Mouse (Mus musculus) cerebral cortex, adult 2 months (tissue): ENCODE measurements around the gene Gtdc1.

Experiments used
- WGBS: fragments of 180-500 bp; shearing (Covaris S2); methylation state at CpG from one replicate; pipeline ENCODE4 v1.1.7; 2018; 5-methylcytosine and 5-hydroxymethylcytosine counted together

The Gtdc1 gene

DNA sequence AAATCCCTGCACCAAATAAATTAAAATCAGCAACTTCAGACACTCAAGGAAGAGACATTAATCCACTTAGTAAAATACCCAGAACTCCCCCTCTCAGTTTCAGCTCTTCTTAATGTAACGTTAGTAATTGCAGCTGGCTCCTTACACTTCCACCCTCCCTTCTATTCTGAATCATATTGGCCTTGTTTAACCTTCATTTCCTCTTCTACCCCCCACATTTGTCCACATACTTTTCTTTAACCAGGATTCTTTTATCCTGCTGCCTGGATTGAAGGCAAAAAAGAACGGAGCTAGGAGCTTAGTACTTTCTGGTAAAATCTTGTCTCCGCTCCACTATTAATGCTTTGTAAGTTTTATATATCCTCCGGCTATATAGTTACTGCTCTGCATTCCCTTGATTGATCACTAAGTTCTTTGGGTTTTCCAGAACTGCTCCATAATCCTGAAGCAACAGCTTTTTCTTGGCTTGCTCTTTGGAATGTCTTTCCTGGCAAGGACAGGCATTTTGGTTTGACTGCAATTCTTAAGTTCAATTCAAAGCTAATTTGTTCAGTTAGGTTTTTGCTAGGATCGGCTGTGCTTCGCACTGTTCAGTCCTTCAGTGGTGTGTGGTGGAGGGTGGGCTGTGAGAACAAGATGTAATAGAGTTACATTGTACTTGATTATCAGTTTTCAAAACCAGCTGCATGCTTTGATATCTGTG, 368.1 kb downstream of the Gtdc1 start:
- WGBS, result 48% methylated on average over 6 of the region's 6 CpGs

DNA sequence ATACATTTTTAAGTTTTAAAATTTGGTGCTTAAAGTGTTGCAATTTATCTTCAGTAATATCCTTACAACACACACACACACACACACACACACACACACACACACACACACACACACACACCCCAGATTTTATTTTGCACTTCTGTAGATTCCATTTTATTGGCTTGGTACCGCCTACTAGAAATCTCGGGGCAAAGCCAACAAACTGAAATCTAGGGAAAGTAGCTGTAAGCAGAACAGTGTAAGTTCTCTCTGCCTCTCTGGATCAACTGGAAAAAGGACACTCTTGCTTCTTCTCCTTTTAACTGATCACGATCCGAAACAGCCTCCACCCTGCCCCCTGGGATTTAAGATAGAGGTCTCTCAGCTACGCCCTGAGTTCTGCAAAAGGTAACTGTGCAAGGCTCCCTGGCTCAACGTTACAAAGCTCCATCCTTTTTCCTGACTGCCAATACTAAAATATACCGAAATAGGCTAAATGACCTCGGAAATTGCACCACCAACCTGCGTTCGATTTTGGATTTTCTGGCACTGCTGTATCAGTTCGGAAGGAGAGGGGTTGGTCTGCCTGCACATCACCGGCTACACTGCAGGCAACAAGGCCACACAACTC, 369.7 kb downstream of the Gtdc1 start:
- WGBS, result 38% methylated on average over 12 of the region's 12 CpGs

DNA sequence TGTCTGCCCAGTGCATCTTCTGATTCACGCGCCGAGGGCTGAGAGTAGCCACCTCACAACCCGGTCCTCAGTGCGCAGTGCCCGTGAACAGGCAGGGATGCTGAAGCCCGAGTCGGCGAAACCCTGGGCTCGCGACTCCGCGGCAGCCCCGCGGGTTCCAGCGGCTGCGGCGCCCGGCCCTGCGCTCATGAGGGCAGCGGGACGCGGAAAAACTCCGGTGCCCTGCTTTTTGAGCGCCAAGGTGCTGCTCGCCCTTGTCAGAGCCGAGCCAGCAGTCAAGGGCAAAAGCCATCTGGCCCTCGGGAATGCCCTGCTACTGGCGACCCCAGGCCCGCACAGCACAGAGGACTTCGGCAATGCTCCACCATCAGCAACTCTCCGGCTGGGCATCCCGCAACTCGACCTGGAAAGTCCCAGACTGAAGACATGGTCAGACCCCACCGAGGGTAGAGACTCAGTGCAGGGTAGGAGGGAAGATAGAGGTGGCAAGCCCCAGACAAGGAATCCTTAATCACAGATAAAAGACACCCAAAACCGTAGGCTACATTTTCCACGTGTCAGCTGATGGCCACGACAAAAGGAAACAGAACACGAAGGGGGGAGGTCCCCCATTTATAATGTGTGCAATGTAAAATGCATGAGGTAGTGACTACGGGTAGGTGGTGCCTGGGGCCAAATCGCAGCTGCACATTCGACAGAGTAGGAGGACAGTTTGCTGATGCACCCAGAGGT, 370.4 kb downstream of the Gtdc1 start:
- 2% methylated on average over 42 of the region's 42 CpGs for WGBS

DNA sequence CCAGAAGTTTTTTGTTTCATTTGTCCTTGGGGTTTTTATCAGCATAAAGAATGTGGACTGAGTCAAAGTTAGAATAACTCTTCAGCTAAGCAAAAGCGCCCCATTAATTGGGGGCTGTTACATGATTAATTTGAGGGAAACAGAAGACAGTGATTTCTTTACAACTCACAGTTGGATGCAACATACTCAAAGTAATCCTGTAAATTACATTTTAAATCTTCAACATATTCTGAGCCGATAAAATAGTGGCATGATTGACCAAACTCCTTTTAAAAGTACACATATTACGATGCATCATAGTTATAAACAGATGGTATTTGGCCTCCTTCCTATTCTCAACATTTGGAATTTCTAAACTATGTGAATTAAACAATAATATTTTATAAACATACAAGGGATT, 372.7 kb downstream of the Gtdc1 start:
- 83% methylated on average over 3 of the region's 3 CpGs for WGBS

DNA sequence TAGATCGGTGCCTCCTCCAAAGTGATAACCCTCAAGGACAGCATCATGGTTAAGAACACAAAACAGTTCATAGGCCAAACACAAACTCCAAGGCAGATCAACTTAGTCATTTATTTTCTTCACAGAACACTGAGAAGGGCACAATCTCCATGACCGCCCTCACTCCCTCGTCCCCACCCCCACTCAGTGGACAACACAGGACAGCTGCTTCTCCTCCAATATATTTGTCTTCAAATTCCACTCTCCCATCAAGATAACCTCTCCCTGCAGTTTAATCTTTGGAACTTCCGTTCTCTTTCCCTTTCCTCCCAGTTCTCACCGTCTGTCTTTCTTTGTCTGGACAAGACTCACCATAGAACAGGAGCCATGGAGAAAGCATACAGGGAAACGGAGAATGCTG, 378.1 kb downstream of the Gtdc1 start:
- 94% methylated on average over 6 of the region's 6 CpGs for WGBS

DNA sequence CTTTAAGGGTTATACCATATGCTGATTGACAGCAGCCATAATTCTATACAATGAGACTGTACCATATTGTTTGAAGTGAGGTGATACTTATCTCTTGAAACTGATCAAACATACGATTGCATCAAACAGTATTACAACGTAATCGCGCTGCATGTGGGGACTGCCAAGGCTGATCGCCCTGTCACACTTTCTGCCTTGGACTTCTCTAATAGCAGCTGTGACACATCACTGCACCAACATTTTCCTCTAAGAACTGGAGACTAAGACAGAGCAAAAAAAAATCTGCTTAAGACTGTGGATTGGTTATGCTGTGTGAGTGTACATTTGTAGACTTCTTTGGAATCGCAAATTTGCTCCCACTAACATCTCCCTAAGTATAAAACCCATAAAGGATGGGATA, 385.7 kb downstream of the Gtdc1 start:
- WGBS, result 82% methylated on average over 6 of the region's 6 CpGs

DNA sequence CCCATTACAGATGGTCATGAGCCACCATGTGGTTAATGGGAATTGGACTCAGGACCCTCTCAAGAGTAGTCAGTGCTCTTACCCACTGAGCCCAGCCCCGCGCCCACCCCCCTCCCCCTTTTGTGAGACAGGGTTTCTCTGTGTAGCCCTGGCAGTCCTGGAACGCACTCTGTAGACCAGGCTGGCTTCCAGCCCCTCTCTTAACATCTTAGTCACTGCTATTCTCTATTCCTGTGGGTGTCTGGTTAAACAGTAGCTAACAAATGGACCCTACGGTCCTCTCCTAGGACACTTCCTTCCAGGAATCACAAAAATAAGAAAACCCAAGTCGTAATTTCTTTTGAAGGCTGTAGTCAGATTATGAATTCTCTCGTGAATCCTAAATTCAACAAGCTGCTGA, 386.6 kb downstream of the Gtdc1 start:
- 65% methylated on average over 6 of the region's 6 CpGs for WGBS

DNA sequence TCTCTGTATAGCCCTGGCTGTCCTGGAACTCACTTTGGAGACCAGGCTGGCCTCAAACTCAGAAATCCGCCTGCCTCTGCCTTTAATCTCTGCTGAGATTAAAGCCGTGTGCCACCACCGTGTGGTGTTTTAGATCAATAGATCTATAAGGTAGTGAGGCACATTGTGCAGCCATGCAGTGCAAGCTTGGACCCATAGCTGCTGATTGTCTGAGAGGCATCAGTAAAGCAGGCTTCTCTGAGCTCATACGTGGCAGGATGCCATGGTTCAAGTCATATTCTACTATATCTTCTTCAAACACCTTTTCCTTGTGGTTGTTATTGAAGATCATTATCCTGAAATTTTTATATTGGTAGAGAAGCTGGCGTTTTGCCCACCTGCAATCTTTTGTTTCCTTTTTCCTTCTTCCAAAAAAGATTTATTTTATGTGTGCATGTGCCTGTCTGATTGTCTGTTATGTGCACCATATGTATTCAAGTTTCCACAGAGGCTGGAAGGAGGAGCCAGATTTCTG, 388.3 kb downstream of the Gtdc1 start:
- 79% methylated on average over 5 of the region's 5 CpGs for WGBS

DNA sequence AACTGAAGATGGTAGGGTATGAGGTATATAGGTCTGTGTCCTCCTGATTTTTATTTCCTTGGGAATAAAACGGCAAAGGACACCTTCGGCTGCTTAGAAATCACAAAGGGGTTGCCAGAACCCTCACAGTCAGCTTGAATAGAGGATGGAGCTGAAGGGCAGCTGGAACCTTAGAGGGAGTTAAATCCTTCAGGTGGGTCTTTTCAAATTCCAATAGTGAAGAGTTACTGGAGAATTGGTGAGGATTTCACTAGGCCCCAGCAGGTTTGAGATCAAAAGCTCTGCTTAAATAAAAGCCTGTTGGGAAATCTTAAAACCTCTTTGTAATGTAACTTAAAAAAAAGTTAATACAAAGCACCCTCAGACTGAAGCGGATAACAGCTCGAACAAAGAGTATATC, 389.3 kb downstream of the Gtdc1 start:
- 88% methylated on average over 4 of the region's 4 CpGs for WGBS

DNA sequence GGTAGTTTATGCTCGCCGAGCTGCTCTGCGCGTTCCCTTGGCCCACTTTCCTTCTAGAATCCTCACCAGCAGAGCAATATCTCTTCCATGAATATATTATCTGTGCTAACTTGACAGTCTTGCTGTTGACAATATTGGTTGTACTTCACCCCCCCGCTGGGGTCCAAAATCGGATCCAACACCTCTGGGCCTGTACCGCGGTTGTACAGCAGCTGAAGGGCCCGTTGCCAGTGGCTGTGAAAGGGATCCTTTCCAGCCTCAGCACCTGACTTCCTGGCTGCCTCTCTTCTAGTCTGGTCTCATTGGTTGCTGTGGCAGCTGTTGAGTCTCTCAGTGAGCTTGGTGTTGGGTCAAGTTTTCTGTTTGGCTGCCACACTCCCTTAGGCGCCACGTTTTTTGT, 391.7 kb downstream of the Gtdc1 start:
- 75% methylated on average over 11 of the region's 11 CpGs for whole genome bisulfite sequencing

DNA sequence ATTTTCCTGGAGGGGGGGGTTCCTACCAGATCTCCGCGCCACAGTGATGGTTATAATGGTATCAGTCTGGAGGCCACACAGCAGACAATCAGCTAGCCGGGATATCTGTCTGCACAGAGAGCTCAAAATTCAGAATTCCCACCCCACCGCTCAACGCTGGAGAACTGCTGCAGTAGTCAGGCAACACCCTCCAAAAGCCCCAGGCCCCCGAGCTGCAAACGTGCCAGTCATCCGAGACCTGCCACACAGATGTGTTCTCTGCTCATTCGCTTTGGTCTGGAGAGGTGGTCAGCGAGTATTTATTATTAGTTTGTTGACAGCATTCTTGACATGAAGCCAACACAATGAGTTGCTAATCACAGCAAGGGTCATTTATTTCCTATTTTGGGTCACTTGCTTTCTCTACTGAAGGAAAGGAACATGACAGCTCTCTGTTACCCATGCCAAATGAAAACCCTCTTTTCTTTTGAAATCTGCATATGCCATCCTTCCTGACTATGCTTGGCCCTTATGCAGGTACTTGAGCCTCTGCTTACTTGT, 392.3 kb downstream of the Gtdc1 start:
- 91% methylated on average over 10 of the region's 10 CpGs for WGBS

DNA sequence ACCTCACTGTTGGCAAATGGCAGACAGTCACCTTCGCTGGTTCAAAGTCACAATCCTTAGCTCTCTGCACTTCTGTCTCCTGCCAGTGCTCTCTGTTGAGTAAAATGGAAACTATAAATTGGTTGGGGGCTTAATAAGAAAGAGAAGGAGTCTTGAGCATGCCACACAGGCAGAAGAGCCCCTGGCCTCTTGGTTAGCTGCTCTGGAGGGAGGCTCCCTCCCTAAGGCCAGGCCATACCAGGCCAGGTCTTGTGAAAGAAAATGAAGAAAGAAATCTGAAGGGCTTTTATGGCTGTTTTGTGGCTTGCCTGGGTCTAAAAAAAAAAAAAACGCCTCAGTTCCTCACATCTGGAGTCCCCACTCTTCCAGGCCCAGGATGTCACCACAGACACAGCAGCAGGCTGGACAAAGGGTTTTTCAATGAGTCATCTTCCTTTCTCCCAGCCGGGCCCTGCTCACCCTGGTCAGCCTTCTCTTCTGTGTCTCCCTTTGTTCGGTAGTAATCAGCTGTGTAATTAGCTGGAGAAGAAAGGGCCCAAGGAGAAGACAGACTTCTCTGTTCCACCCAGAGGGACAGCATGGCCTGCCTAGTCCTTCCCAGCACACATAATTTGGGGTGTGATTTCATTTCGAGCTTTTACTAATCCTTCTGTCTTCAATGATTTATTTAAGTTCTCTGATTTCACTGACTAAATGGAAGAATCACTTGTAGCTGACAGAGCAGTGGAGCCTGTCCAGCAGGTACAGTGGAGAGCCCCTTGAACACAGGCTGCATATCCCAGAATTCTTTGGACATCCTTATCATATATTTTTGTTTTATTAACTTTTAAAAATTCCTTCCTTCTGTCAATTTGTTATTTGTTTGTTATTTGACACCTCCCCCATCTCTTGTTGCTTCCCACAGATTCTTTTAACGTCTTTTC, 401.1 kb downstream of the Gtdc1 start:
- WGBS, result 46% methylated on average over 6 of the region's 6 CpGs

DNA sequence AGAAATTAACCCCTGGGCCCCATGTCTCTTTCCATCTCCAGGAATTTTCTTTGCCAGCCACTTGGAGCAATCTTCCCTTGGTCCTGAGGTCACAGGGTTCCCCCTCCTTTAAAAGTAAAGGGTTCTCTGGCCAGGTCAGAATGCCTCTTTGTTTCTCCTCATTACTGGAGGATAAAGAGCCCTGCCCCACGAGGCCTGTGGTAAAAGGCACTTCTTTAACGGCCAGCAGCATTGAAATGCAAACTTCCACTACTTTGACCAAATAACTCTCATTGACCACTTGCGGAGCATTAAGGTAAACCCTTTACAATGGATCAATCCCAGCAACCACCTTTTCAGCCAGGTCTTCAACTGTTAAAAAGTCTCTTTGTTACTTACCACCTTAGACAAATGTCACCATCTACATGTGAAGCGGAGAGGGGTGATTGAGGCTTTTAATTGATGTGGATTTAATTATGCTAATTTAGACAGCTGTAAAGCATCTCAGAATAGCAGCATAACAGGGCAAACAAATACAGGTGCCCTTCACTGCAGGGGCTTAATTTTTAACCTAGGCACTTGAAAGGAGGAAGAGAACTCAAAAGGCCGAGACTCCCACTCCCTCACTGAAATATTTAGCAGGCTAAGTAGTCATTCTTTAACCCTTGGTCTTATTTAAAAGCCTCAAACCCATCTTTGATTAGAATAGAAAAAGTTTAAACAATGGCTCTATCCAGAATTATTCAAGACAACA, 402.1 kb downstream of the Gtdc1 start:
- 77% methylated on average over 5 of the region's 5 CpGs for WGBS

DNA sequence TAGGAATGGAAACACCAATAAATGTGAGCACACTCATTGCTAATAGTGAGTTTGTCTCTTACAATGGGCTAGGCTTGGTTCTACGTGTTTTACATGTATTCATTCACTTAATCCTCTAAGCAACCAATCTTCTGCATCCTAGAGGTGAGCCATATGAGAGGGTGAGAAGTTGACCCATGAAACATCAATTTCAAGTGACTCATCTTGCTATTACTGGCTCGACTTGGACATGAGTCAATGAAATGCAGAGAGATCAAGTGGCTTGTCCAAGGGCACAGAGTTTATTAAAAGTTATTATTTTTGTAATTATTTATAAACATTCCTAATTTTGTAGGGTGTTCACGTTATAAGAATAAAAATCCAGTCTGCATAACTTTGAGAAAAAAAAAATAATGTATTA, 408.2 kb downstream of the Gtdc1 start:
- 90% methylated on average over 3 of the region's 3 CpGs for WGBS

DNA sequence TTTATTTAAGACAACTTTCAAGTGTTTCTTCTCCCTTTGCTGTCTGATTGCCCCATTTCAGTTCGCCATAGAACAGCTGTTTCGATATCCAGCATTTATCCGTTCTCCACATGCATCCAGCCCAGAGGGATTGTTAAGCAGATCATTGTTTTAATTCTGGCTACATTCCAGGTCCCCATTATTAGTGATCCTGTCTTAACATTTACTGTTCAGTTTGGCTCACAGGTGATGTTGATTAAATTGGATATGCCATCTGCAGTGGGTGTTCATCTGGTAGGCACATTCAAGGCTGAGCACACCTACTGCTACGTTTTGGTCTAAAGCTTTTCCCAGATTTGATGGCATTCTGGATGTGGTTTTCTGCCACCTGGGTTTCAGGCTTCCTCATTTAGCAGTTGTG, 409.4 kb downstream of the Gtdc1 start:
- WGBS, result 79% methylated on average over 4 of the region's 4 CpGs
